Mouse (Mus musculus) C2C12 (cell line): ENCODE results near the gene Hoxb4. TPM values are rescaled to one million over a fixed set of nuclear protein-coding genes. Genes with fewer than 3 reads are reported as not detected.

Experiments used
- H3K27me3 ChIP-seq: one replicate; pipeline ENCODE4 v1.6.1; 2011; ENCODE audit not compliant: control insufficient read depth, insufficient read depth, insufficient read length
- H3K36me3 ChIP-seq: one replicate; pipeline ENCODE4 v1.6.1; 2011; ENCODE audit not compliant: control insufficient read depth, insufficient read depth
- H3K4me3 ChIP-seq: one replicate; pipeline ENCODE4 v1.5.1; 2011; ENCODE audit warnings: mild to moderate bottlenecking, control low read depth; ENCODE audit not compliant: poor library complexity, insufficient read depth, severe bottlenecking
- H3K79me2 ChIP-seq: one replicate; pipeline ENCODE4 v1.6.1; 2011; ENCODE audit not compliant: control insufficient read depth, insufficient read depth
- H3K79me3 ChIP-seq: one replicate; pipeline ENCODE4 v1.6.1; 2011; ENCODE audit warnings: low read depth, control low read depth
- H3ac ChIP-seq: one replicate; pipeline ENCODE3; 2011; ENCODE audit warnings: low read depth; ENCODE audit not compliant: control insufficient read depth, insufficient read length
- CEBPB ChIP-seq: IDR thresholded peaks from one replicate; pipeline ENCODE4 v1.6.1; 2011; ENCODE audit warnings: low read depth, mild to moderate bottlenecking, control low read depth, moderate library complexity
- CTCF ChIP-seq: IDR thresholded peaks from one replicate; pipeline ENCODE4 v1.5.1; 2011; ENCODE audit not compliant: control insufficient read depth, insufficient read depth, insufficient read length
- FOSL1 ChIP-seq: IDR thresholded peaks from one replicate; pipeline ENCODE4 v1.8.0; 2011; ENCODE audit warnings: mild to moderate bottlenecking, low read length; ENCODE audit not compliant: poor library complexity, insufficient read depth, severe bottlenecking
- MAX ChIP-seq: IDR thresholded peaks from one replicate; pipeline ENCODE4 v1.6.1; 2011; ENCODE audit warnings: mild to moderate bottlenecking, control low read depth
- MYOD1 ChIP-seq: IDR thresholded peaks from one replicate; pipeline ENCODE4 v1.6.1; 2011; ENCODE audit warnings: low read depth; ENCODE audit not compliant: control insufficient read depth, insufficient read length
- MYOG ChIP-seq: IDR thresholded peaks from one replicate; pipeline ENCODE4 v1.6.1; 2011; ENCODE audit not compliant: control insufficient read depth, insufficient read length; ENCODE audit errors: extremely low read depth
- USF1 ChIP-seq: IDR thresholded peaks from one replicate; pipeline ENCODE4 v1.6.1; 2011; ENCODE audit warnings: low read depth, mild to moderate bottlenecking, control low read depth, moderate library complexity
- polyA plus RNA-seq: library from polyadenylated mRNA; unstranded; fragments of >200 nt; fragmentation: generic; extraction: Trizol; gene quantifications from one replicate; pipeline ENCODE4 v1.2.1, GENCODE M21; 2012; ENCODE audit warnings: missing spikeins

The Hoxb4 gene
- polyA plus RNA-seq, 1 experiment, result 0.02 TPM

- peaks cover 53% of the 10 kb centered on the region for H3K27me3 ChIP-seq
- no peak overlapping the region for H3K4me3 ChIP-seq
- no peaks in the 10 kb centered on the region for H3K79me3 ChIP-seq
- H3ac ChIP-seq, result no peak overlapping the region
- H3K36me3 ChIP-seq, result no peaks in the 10 kb centered on the region
- TF ChIP-seq MYOG, result no peak
- no peak for TF ChIP-seq CTCF
- TF ChIP-seq FOSL1, result no peak
- TF ChIP-seq CEBPB, result no peak
- no peak for TF ChIP-seq USF1
- TF ChIP-seq MAX, result no peak
- no peaks in the 10 kb centered on the region for H3K79me2 ChIP-seq
These were observed 36.8 kb downstream of the Hoxb4 start for GRCm38 (mm10) chr11:96354801-96355311.

DNA sequence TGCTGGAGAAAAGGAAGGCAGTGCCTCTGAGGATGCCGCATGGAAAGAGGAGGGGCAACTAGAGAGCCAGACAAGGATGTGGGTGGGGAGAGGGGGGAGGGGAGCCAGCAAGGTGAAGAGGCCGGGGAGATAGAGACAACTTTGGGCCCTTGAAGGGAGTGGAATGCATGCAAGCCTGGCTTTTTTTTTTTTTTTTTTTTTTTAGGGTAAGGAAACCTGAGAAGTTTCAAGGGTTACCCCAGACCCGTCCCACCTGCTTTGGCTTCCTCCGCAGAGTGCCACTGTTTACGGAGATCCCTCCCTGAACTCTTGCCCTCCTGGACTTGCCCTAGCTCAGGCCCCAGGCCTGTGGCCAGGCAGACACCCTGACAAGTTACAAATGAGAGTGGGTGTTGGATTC is 45.7 kb downstream of the Hoxb4 start:
- Histone ChIP-seq H3K4me3 (no peak overlapping the region), H3ac (no peak overlapping the region), H3K27me3 (peaks cover 50% of the 10 kb centered on the region), H3K36me3 (no peaks in the 10 kb centered on the region), H3K79me3 (no peaks in the 10 kb centered on the region), H3K79me2 (no peaks in the 10 kb centered on the region)
- TF ChIP-seq FOSL1 (no peak), CEBPB (no peak), CTCF (no peak), MYOG (no peak), USF1 (no peak), MYOD1 (no peak), MAX (no peak)

DNA sequence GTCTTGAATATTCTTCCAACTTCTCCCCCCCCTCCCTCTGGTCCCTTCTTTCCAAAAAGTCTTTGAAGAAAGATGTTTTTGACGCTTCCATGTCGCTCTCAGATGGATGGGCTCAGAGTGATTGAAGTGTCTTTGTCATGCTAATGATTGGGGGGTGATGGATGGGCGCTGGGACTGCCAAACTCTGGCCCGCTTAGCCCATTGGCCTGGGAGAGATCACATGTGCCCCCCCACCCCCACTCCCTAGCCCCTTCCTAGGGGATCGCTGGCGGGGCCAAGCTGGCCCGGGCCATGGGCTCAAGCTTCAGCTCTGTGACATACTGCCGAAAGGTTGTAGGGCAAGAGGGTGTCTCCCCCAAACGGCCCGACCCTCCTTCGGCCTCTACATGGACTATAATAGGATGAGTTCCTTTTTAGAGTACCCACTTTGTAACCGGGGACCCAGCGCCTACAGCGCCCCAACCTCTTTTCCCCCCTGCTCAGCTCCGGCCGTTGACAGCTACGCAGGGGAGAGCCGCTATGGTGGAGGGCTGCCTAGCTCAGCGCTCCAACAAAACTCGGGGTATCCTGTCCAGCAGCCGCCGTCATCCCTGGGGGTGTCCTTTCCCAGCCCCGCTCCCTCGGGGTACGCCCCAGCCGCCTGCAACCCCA is 47.5 kb downstream of the Hoxb4 start, which contains the start of gene Hoxb1:
Hoxb1 (plus strand) TSS at position 312 of the 651 bp plus-strand sequence.
- Histone ChIP-seq H3K4me3 (no peak within 1 kb of the TSS), H3K36me3 (no peaks in the 10 kb centered on the region), H3K27me3 (peaks cover 62% of the 10 kb centered on the region), H3K79me2 (no peaks in the 10 kb centered on the region), H3K79me3 (no peaks in the 10 kb centered on the region), H3ac (no peak within 1 kb of the TSS)
- TF ChIP-seq CEBPB (no peak), MAX (no peak), FOSL1 (no peak)

DNA sequence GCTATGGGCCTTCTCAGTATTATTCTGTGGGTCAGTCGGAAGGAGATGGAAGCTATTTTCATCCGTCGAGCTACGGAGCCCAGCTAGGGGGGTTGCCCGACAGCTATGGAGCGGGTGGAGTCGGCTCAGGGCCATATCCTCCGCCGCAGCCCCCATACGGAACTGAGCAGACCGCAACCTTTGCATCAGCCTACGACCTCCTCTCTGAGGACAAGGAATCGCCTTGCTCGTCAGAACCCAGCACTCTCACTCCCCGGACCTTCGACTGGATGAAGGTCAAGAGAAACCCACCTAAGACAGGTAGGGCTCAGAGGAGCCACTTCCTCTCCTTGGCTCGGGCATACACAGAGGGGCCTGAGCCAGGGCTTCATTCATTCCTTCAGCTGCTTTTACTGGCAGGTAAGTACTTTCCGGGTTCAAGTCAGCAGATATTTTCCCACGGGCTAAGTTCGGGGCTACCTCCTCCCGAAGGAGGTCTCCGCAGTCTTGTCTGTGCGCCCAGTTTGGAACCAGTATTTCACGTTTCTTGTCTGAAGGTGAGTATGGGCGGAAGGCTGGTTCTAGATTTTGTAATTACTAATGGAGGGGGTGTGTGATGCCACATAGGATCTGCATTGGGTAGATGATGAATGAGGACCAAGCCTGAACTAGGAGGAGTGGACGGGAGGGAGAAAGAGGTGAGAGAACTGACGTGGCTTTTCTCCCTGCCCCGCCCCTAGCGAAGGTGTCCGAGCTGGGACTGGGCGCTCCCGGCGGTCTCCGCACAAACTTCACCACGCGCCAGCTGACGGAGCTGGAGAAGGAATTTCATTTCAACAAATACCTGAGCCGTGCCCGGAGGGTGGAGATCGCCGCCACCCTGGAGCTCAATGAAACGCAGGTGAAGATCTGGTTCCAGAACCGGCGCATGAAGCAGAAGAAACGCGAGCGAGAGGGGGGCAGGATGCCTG is 48.3 kb downstream of the Hoxb4 start:
- Histone ChIP-seq H3K79me2 (no peaks in the 10 kb centered on the region), H3K27me3 (peaks cover 70% of the 10 kb centered on the region), H3ac (no peak overlapping the region), H3K79me3 (no peaks in the 10 kb centered on the region), H3K4me3 (no peak overlapping the region), H3K36me3 (no peaks in the 10 kb centered on the region)
- TF ChIP-seq CEBPB (no peak), MYOD1 (no peak)

GRCm38 (mm10) chr11:96367141-96367540 is 49.1 kb downstream of the Hoxb4 start:
- no peak overlapping the region for H3ac ChIP-seq
- no peaks in the 10 kb centered on the region for H3K79me3 ChIP-seq
- H3K27me3 ChIP-seq, result peaks cover 70% of the 10 kb centered on the region
- H3K79me2 ChIP-seq, result no peaks in the 10 kb centered on the region
- H3K4me3 ChIP-seq, result no peak overlapping the region
- TF ChIP-seq CTCF, result no peak
- TF ChIP-seq MYOG, result no peak
- no peak for TF ChIP-seq FOSL1
- no peak for TF ChIP-seq MYOD1
- TF ChIP-seq MAX, result no peak
- no peak for TF ChIP-seq USF1
- no peak for TF ChIP-seq CEBPB
- H3K36me3 ChIP-seq, result no peaks in the 10 kb centered on the region

DNA sequence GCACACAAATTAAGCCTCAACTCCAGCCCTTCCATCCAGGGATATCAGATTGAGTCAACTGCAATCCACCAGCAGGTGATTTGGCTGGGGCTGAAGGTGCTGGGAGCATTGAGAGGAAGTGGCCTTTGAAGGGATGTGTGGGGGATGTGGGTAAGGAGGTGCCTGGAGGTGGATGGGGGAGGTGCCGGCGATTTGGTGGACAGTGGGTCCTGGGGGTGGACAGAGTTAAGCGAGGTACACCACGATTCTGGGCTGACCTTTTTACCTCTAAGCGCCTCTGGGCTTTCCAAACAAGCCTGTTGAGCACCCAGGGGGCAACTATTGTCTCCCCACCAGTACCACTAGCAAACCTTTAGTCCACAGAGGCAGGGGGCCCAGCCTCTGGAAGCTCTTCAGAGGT is 50.6 kb downstream of the Hoxb4 start:
- peaks cover 75% of the 10 kb centered on the region for H3K27me3 ChIP-seq
- H3K36me3 ChIP-seq, result no peaks in the 10 kb centered on the region
- no peaks in the 10 kb centered on the region for H3K79me3 ChIP-seq
- no peaks in the 10 kb centered on the region for H3K79me2 ChIP-seq
- H3ac ChIP-seq, result no peak overlapping the region
- H3K4me3 ChIP-seq, result no peak overlapping the region
- TF ChIP-seq CEBPB (no peak), MYOD1 (no peak), USF1 (no peak), FOSL1 (no peak), MAX (no peak), CTCF (no peak), MYOG (no peak)
